Mouse (Mus musculus): ENCODE results near the gene Tbxas1.

Tbxas1 gene

DNA sequence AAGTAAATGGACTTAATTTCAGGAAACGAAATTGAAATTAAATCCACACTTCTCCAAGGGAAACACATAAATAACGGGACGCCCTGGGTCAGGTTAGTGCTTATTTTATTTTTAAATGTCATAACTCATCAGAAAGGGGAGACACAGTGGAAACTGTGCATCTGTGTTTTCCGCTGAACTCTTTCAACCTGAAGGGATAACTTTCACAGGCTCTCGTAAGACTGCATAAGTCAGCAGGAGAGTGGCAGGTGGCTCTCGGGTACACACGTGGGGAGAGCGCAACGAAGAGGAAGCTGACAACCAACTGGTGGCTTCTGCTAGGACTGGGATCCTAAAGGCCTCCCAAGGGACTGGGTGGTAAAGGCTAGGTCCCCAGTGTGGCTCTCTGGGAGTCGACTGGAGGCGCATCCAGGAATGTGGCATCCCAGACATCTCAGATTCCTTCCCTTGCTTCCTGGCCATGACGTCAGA lies 128.8 kb downstream of the Tbxas1 start:
- DNase-seq (ENCODE audit: low spot score): no peak

DNA sequence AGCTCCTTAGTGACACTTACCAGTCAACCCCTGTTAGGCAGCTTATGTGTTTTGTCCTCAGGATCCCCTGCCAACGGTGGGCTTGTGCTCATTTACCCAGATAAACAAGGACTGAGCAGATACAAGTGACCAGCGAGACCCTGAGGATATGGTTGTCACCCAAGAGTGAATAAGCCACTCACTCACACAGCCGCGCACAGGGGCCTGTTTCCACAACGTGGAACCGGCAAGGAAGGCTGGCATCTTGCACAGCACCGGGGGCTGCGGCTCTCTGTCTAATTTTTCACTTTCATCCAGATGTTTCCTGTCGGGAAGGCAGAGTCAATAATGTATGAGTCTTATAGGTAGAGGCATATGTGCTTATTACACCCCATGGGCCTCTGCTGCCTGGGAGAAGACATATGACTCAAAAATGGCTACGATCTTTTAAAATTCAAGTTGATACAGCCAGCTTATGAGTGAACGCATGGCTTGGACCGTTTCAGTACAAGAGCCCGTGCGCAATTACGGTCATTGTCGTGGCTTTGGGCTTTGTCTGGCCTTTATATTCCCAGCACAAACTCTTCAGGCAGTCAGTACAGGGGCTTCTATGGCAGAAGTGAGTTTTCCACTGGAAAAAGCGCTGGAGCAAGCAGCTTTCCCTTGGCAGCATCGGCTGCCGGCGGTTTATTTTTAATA lies 130.2 kb downstream of the Tbxas1 start:
- no peak for DNase-seq (ENCODE audit: low spot score)

DNA sequence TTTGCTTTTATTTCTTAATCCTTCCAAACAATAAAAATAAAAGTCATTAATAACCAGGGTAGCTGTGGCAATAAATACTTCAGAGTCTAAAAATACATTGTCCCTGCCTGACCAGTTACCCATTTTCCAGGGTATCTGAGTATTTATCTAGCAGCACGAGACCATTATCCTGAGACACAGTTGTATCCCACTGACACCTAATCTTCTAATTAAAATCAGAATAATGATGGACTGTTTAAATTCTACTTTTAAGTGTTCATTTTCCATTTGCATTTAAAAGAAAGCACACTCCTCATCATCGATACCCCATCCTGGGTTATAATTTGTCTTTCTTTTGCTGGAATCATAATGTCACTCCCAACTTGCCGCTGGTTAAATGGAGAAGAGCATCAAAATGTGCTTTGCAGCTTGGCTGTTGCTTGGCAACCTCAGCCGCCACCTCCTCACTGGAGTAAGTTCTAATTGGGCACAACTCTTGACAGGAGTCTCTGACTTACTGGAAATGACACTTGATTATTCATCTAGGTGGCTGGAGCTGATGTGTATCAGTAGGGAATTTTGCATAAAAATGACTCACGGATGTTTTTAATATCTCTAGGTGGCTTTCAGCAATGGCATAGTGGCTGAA lies 130.9 kb downstream of the Tbxas1 start:
- DNase-seq (ENCODE audit: low spot score): no peak

DNA sequence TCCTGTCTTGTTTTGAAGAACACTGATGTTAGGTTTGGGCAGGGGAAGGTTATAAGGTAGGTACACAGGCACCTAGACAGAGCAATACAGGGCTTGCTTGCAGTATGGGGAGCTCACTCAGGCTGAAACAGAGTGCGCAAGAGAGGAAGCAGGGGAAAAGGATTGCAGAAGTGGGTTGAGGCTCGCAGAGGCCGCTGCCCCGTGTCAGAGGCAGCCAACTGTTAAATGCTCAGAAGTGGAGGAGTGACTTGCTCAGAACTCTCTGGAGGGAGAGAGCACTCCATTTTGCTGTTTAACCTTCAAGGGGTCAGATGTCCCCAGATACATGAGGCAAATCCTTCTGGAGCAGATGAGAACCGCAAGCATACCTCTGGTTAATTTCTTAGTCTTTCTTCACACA lies 132.0 kb downstream of the Tbxas1 start:
- no peak for DNase-seq (ENCODE audit: low spot score)

DNA sequence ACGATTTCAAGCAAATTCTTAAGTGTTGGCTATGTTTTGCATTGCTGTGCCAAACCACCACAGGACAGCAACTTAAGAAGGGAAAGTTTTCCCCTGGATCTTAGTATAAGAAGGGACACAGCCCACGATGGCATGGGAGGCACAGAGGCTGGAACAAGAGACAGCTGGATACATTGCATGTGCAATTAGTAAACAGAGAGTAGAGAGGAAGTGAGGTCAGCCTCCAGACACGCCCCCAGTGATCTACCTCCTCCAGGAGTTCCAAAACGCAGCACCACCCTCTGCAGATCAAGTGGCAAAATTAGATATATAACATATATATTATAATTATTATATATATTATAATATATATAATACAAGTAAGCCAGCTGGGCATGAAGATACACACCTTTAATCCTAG lies 132.9 kb downstream of the Tbxas1 start:
- no peak for DNase-seq (ENCODE audit: low spot score)

DNA sequence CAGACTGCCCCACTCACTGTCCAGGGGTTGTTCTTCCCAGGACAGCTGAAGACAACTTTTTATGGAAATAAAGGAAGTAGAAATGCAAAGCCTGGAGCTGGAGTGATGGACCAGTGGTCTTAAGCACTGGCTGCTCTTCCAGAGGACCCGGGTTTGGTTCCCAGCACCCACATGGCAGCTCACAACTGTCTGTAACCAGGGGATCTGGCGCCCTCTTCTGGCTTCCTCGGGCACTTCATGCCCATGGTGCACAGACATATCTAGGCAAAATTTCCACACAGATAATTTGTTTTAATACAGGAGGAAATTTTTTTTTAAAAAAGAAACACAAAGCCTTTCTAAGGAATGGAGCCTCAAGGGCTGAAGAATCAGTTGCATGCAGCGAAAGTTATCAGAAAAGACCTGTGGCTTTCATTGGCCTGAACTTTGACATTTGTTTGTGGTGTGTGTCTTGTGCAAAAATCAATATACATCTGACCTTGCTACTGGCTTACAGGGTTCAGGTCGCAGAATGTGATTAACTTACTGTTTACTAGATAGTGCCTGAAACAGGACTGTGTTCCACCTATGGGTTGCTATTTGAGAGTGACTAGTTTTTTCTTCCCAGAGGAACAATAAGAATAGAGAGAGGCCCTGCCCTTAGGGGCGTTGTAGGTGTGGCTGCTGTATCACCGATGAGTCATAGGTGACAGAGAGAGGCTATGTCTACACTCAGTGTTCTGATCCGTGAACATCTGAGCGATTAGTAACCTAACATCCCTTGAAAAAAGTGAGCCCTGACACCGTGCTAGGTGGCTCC lies 138.0 kb downstream of the Tbxas1 start:
- no peak for DNase-seq (ENCODE audit: low spot score)

DNA sequence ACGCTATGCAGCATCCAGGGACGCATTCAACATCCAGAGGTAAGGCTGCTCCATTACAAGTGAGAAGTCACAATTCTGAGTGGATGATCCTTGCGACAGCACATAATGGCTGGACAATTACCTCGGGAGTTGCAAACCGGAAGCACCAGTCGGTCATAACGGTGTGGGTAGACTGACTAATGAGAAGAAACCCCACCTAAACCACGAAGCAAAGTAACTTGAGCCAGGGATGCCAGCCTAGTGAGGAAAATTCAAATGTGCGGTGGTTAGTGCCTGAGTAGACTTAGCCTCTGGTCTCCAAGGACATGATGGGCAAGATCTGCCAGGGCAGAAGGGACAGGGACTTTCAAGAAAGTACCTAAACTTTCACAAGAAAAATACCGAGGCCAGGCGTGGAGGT lies 142.7 kb downstream of the Tbxas1 start:
- DNase-seq (ENCODE audit: low spot score): no peak

DNA sequence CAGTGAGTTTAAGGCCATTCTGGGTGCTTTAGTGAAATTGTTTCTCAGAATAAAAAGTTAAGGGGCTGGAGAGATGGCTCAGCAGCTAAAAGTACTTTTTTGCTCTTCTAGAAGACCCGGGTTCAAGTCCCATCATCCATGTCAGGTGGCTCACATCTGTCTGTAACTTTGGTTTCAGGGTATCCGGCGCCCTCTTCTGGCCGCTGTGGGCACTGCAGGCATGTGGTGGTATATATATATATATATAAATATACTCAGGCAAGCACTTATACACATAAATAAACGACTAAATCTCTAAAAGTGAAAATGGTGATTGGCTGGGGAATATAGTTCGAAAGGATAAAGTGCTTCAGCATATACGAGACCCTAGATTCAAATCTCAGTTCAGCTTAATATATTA lies 143.6 kb downstream of the Tbxas1 start:
- no peak for DNase-seq (ENCODE audit: low spot score)

DNA sequence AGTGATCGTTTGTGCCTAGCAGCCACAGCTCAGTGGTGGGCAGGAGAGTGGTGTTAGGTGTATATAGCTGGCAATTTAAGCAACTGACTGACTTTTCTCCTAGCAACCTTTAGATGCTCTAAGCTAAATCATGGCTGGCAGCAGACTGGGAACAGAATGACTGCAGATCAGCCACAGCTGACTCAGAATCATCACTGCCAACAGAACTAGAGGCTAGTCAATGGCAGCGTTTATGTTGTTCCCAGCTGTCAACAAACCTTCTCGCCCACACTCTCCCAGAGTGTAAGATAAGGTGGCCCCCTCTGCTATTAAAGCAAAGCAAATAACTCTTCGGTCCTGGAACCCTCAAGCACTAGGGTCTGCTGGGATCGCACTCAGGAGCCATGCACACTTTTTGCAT lies 144.0 kb downstream of the Tbxas1 start:
- no peak for DNase-seq (ENCODE audit: low spot score)

DNA sequence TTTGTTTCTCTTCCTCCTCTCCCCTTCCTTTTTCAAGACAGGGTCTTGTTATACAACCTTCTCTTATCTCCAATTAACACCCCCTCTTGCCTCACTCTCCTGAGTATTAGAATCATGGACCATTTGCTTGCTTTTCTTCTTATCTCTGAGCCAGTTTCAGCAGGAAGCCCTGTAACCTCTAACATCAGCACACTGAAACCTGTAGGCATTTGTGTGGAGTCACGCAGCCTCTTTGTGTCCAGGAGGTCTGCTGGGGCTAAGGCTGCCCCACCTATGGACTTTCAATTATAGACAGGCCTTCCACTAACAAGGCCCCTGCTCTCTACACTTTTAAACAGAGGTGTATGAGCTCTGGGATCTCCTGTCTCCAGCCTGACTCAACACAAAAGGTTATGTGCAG lies 146.7 kb downstream of the Tbxas1 start:
- DNase-seq (ENCODE audit: low spot score): no peak

DNA sequence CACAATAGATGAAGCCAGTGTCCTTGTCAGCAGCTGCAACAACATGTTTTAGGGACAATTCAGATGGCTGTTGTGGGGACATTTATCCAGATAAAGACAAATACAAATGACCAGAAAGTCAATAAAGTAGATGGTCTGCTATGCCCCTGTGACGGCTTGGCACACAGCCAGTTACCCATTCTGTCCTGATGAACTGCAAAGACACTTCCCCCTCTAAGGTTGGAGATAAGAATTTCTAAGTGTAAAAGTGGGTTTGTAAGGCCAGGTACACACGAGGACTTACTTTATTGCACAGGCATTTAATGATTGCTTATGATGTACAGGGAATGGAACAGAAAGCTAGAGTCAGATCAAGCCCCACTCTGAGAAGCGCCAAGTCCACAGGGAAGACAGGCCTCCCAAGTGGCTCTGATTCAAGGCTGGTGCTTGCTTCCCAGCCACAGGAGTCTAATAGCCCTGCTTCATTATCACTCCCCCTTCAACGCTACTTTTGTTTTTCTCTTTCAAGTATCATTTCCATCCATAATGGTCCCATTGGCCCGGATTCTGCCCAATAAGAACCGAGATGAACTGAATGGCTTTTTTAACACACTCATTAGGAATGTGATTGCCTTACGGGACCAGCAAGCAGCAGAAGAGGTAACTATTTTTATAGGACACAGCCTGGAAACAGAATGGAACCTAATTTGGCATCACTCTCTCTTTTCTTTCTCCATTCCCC lies 147.4 kb downstream of the Tbxas1 start:
- no peak for DNase-seq (ENCODE audit: low spot score)

DNA sequence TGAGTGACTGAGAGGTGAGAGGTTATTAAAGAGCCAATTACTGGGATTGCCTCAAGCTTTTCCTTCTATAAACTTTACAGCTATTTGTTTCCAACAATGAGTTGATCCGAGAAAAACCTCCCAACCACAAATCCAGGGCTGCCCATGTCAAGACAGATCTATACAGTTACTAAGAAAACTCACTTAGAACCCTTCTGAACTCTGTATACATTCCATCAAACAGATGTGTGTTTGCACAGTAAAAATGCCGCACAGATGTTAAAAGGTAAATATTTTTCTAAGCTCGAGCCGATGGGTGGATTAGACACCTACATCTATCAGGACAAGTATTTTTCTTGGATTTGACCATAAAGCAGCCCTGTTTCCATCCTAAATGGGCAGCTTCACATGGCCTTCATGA lies 149.4 kb downstream of the Tbxas1 start:
- no peak for DNase-seq (ENCODE audit: low spot score)

DNA sequence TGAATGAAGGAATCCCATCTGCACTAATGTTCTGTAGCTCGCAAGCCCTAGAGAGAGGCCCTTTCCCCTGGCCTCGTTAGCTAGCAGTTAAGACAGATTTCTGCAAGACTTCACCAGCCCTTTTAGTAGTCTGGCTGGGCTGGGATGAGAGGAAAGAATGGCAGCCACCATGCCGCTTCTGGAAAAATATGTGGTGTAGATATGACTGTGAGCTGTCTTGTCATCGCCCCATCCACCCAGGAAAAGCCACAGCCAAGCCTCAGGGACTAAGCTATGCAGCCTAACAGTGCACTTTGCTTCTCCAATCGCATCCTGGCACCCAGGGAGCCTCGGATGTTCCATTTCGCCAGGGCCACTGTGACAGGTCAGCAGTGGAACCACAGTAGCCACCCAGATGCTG lies 149.8 kb downstream of the Tbxas1 start:
- DNase-seq (ENCODE audit: low spot score): no peak

DNA sequence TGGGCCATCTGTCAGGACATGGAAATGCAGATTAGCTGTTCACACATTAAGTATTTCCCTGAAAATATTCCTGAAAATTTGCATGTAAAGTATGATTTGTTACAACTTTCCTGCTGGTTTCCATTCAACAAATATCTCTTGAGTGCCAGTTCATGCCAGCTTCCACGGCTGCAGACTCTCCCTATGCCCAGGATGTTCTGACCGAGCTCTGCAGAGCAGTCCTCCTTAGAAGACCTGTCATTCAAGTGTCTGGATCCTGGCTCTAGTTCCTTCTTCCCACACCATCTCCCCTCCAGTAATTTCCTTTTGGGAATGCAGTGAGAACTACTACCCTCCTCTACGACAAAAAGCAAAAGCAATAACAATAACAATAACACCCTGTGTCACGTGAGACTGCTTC lies 155.5 kb downstream of the Tbxas1 start:
- DNase-seq (ENCODE audit: low spot score): no peak

DNA sequence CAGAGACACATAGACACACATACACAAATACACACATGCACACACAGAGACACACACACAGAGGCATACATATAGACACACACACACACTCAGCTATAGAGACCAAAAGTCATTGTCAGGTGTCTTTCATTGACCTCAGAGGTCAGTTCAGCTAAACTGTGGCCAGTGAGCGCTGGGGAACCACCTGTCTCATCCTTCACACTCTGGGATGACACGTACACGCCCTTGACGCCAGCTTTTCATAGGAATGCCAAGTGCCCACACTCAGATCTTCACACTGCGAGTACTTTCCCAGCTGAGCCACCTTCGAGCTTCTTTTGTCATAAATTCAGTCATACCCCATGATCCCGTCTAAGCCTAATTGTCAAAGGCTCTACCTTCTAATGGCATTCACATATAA lies 158.5 kb downstream of the Tbxas1 start:
- no peak for DNase-seq (ENCODE audit: low spot score)

DNA sequence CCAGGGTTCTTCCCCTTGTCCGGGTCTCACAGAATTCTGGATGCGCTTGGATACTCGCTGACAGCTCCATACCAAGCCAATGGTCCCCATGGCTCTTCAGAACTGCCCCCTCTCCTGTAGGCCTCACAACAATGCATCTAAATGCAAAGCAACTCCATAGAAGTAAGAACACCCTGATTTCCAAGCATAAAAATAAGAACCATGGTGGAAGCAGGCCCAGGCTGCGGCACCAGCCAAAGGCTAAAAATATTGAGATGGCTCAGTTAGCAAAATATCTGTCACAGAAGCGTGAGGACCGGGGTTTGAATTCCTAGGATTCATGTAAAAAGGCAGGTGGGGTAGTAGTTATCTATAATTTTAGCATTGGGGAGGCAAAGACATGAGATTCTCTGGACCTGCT lies 159.8 kb downstream of the Tbxas1 start:
- no peak for DNase-seq (ENCODE audit: low spot score)

DNA sequence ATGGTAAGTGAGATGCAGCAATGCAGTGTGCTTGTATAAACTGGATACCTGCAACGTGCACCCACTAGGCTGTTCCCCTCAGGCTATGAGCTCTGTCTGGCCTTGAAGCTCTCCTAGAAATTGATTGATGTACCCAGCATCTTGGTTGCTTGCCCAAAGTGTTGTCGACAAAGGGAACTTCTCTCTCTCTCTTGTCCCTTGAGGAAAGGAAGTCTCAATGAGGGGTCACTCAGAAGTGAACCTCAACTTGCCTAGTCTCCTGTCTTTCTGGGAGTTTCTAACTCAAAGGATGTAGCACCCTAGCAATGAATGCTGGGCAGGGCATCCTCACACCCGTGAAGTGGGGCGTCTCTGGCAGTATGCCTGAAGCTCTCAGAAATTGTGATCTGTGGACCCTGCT lies 161.0 kb downstream of the Tbxas1 start:
- DNase-seq (ENCODE audit: low spot score): no peak

DNA sequence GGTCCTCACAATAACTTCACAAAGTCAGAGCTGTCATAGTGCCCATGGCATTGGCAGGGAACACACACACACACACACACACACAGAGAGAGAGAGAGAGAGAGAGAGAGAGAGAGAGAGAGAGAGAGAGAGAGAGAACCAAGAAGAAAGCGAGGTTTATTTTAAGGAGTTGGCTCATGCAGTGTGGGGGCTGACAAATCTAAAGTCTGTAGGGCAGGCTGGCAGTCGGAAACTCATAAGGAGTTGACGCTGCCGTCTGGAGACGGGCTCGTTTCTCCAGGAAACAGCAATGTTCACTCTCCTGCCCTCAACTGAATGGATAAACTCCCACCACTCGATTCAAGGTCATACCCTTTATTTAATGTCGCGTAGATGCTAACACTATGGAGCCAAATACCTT lies 165.2 kb downstream of the Tbxas1 start:
- DNase-seq (ENCODE audit: low spot score): no peak

DNA sequence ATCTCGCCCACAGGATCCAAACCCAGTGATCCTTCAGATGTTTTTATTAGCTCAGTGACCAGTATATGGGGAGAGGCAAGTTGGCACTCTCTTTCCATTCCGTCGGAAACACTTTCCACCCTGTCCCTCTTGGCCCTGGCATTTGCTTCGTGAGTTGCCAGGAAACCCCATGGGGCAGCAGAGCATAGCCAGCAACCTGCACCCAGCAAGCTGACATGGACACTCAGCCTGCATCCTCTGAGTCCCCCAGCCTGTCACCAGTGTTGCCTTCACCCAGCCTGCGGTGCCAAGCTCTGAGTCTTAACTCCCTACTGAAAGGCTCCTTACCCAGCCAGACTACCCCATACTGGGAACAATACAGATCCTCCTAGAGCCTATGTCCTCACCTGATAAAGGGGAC lies 173.9 kb downstream of the Tbxas1 start:
- DNase-seq (ENCODE audit: low spot score): no peak

DNA sequence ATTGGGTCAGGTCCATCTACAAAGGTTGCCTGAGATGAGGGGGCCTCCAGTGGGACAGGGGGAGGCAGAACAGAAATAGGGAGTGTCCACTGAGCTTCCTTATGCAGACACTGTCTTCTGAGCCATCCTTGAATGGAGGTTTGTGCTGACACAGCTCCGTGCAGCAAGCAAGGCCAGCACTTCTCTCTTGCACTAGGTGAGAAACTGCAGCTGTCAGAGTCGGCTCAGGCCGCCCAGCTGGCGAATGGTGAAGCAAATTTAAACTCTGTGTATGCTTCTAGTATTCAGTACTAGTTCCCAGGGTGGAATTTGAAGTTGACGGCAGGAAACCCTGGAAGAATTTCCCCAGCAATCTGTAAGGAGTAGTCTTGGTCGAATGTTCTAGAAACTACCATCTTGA lies 175.6 kb downstream of the Tbxas1 start:
- no peak for DNase-seq (ENCODE audit: low spot score)

DNA sequence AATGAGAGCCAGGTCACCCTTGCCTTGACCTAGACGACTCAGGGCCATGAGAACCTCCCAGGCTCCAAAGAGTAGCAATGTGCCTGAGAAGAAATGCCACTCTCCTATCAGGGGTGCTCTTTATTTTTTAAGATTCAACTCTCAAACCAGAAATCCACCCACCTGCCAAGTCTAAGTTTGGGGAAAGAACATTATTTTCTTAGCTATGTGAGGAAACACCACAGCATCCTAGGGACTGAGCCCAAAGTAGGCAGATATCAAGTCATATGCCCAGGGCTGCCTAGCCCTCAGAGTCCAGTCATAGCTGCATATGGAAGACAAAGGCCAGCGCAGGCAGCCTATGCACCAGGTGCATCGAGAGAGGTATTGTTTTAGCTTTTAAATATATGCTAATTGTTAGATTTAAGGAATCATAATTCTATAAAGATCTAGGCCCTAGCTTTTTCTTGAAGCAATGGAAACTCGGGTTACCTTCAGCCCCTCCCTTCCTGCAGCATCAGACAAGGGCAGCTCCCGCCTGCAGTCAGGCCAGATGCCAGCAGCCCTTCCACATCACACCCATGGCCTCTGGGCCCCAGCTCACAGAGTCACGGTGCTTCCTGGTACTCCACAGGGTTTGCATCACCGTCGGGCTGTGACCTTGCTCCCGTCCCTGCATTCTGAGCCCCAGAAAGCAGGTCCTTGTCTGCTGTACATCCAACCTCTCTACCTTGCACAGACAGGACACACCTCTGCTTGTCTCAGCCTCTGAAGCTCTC lies 176.8 kb downstream of the Tbxas1 start:
- DNase-seq (ENCODE audit: low spot score): no peak

DNA sequence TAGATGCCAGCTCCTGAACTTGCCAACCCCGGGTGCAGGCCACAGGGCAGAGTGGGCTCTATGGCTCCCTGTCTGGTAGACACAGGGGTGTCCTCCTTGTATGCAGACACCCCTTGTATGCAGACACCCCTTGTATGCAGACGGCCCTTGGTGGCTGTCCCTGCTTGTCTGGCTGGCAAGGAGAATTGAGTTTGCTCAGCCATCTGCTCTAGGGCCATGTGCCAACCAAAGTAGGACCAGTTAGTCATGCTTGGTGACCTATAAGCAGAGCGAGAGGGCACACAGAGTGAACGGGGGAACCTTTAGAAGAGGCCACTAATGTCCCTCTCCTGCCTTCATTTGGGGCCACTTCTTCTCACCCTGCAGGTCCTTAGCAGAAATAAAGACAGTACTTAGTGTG lies 177.4 kb downstream of the Tbxas1 start:
- DNase-seq (ENCODE audit: low spot score): no peak

All from urinary bladder, postnatal 10 days (tissue).